Comparison of ENCODE assay signal across 13 mouse cellular contexts in genomic region chr14:33639357-33639756, GRCm38 (mm10). TPM values are rescaled to one million over a fixed set of nuclear protein-coding genes. Genes with fewer than 3 reads are reported as not detected.
A peak's percentile ranks its signal among the peaks of the same experiment; 100 is the strongest.
DNase-seq lines count a peak whose midpoint lies in the region; ATAC-seq and TF ChIP-seq lines count a peak whose summit lies in the region.
"Had no signal": no experiment of that assay in that cellular context is flagged by ENCODE, and none has a peak within 500 bp of the region (broad histone marks: within the 10 kb centered on the region; RNA-seq: fewer than 3 reads in every experiment).

No protein-coding gene starts in this region.

- DNase-seq in kidney, adult 2 months: no peak
- no peak for DNase-seq in kidney, postnatal 14 days
- DNase-seq in right cerebral cortex, adult 18-20 months: peak; percentile 38
- DNase-seq in right cerebral cortex, postnatal 10 days (ENCODE audit: low spot score in 2 of 2): no peak
- DNase-seq in brain, adult 2 months (ENCODE audit: low read depth, low spot score): peak; percentile 58
- DNase-seq in stomach, postnatal 0 days (ENCODE audit: low spot score): no peak
- DNase-seq in MN1 (ENCODE audit: low spot score): no peak
- no peak for DNase-seq in thymus, adult 18-20 months

- peak; percentile 28; the same call in 1 of the 2 replicates for TF ChIP-seq CTCF in kidney, adult 2 months (conservative IDR thresholded peaks at IDR 0.05; ENCODE audit: insufficient read depth, insufficient read length, low read depth, low read length)
- peak; percentile 65 for TF ChIP-seq CTCF in stomach, postnatal 0 days (IDR thresholded peaks at IDR 0.05; ENCODE audit: low read depth)

- H3K27me3 ChIP-seq in kidney, adult 2 months (replicated peaks; ENCODE audit: control insufficient read depth, insufficient read depth, low read length): no peaks in the 10 kb centered on the region
- H3K27me3 ChIP-seq in stomach, postnatal 0 days (ENCODE audit: control insufficient read depth, insufficient read depth, low read length): no peaks in the 10 kb centered on the region
- H3K27me3 ChIP-seq: lung, embryonic 15.5 days; stomach, embryonic 15.5 days had no signal

- H3K9me3 ChIP-seq in stomach, postnatal 0 days (ENCODE audit: control insufficient read depth, low read length): no peaks in the 10 kb centered on the region
- H3K9me3 ChIP-seq: lung, embryonic 15.5 days; stomach, embryonic 15.5 days had no signal

- ATAC-seq in stomach, postnatal 0 days (ENCODE audit: low FRiP score, low TSS enrichment): no peak
- ATAC-seq: activated CD4-positive, CD25-positive, alpha-beta regulatory T cell, adult 4 months; hindbrain, embryonic 16.5 days had no signal

- H3K4me1 ChIP-seq in kidney, adult 2 months (ENCODE audit: control insufficient read depth, insufficient read depth, low read length): no peaks in the 10 kb centered on the region
- no peaks in the 10 kb centered on the region for H3K4me1 ChIP-seq in stomach, postnatal 0 days (replicated peaks; ENCODE audit: control insufficient read depth, insufficient read depth)
- H3K4me1 ChIP-seq: lung, embryonic 15.5 days; stomach, embryonic 15.5 days had no signal

- WGBS in kidney, adult 2 months: 76% methylated on average over 5 of the region's 5 CpGs
- 74% methylated on average over 5 of the region's 5 CpGs for WGBS in stomach, postnatal 0 days

- TF ChIP-seq POLR2A in kidney, adult 2 months (IDR thresholded peaks at IDR 0.05; ENCODE audit: low read depth, low read length): no peak

- H3K36me3 ChIP-seq in kidney, adult 2 months (ENCODE audit: control insufficient read depth, insufficient read depth, low read length): no peaks in the 10 kb centered on the region
- no peaks in the 10 kb centered on the region for H3K36me3 ChIP-seq in stomach, postnatal 0 days (ENCODE audit: control insufficient read depth, insufficient read depth, low read length)
- H3K36me3 ChIP-seq: lung, embryonic 15.5 days; stomach, embryonic 15.5 days had no signal

- no peak for TF ChIP-seq EP300 in stomach, postnatal 0 days (optimal IDR thresholded peaks at IDR 0.05)

- no peak overlapping the region for H3K9ac ChIP-seq in stomach, postnatal 0 days (ENCODE audit: low read length)
- H3K9ac ChIP-seq: lung, embryonic 15.5 days; stomach, embryonic 15.5 days had no signal

- H3K4me3 ChIP-seq in kidney, adult 2 months (ENCODE audit: insufficient read depth, low read depth, low read length): no peak overlapping the region
- H3K4me3 ChIP-seq in stomach, postnatal 0 days (ENCODE audit: low read depth, low read length): no peak overlapping the region
- H3K4me3 ChIP-seq: lung, embryonic 15.5 days; myocyte; stomach, embryonic 15.5 days had no signal

- no peak overlapping the region for H3K27ac ChIP-seq in kidney, adult 2 months (ENCODE audit: insufficient read depth, low read depth, low read length)
- H3K27ac ChIP-seq in stomach, postnatal 0 days (replicated peaks): no peak overlapping the region
- H3K27ac ChIP-seq: lung, embryonic 15.5 days; stomach, embryonic 15.5 days had no signal

- H3K4me2 ChIP-seq in stomach, postnatal 0 days (replicated peaks; ENCODE audit: low read depth): no peak overlapping the region
- H3K4me2 ChIP-seq: lung, embryonic 15.5 days; stomach, embryonic 15.5 days had no signal

RNA-seq across cellular contexts. Expression of gene Ptpn20, which starts 50.4 kb away (rescaled TPM):
- not detected in 2 replicates for polyA plus RNA-seq in kidney, adult 2 months (2012; rRNA removed)
- 0.07 and 0.08 TPM in 2 replicates for polyA plus RNA-seq in stomach, postnatal 0 days (2015; fragmentation: Nextera tagmentation; extraction: Ambion mirVana)
- polyA plus RNA-seq: activated CD4-positive, CD25-positive, alpha-beta regulatory T cell, adult 4 months; myocyte had no signal

Comparison
In these comparisons a context has a peak if more than half of its experiments do, and no peak if none do; other contexts are left out.
1. DNase-seq: peak in right cerebral cortex, adult 18-20 months (single experiment) and brain, adult 2 months (single experiment); none in kidney, adult 2 months (single experiment), kidney, postnatal 14 days (single experiment), right cerebral cortex, postnatal 10 days (0 of 2), stomach, postnatal 0 days (single experiment), MN1 (single experiment) and thymus, adult 18-20 months (0 of 2).